Mouse (Mus musculus): Measurements from ENCODE around the gene Rarb. TPM values are rescaled to one million over a fixed set of nuclear protein-coding genes. Genes with fewer than 3 reads are reported as not detected.

The Rarb gene
- total and polyA plus RNA-seq, 2 experiments from 2014 or later, result 4.4 to 16.7 TPM

- TF ChIP-seq CTCF (IDR thresholded peaks at IDR 0.05), result no peak
Measured at GRCm38 (mm10) chr14:16544995-16545394, 274.0 kb downstream of the Rarb start.

GRCm38 (mm10) chr14:16541641-16542040 lies 277.3 kb downstream of the Rarb start:
- DNase-seq (ENCODE audit: low spot score), result no peak
- H3K27ac ChIP-seq (ENCODE audit: low read depth, low read length), result no peak overlapping the region
- H3K4me3 ChIP-seq (ENCODE audit: low read depth, low read length), result no peak overlapping the region
- H3K27me3 ChIP-seq (ENCODE audit: insufficient read depth, low read length), result no peaks in the 10 kb centered on the region
- 76% methylated on average over 1 of the region's 1 CpGs for WGBS
- H3K36me3 ChIP-seq (ENCODE audit: insufficient read depth, low read length), result no peaks in the 10 kb centered on the region
- ATAC-seq (ENCODE audit: low FRiP score), result no peak
- H3K4me1 ChIP-seq (ENCODE audit: insufficient read depth, low read length), result no peaks in the 10 kb centered on the region
- no peaks in the 10 kb centered on the region for H3K9me3 ChIP-seq (ENCODE audit: low read length)
- TF ChIP-seq CTCF (IDR thresholded peaks at IDR 0.05), result no peak
- H3K4me2 ChIP-seq (ENCODE audit: low read depth, low read length, poor library complexity, severe bottlenecking), result no peak overlapping the region
- no peak overlapping the region for H3K9ac ChIP-seq (replicated peaks; ENCODE audit: low read length, poor library complexity, severe bottlenecking)

More at GRCm38 (mm10) chr14:16544995-16545394, 274.0 kb downstream of the Rarb start:
- Histone ChIP-seq H3K36me3 (ENCODE audit: insufficient read depth, low read length) (no peaks in the 10 kb centered on the region), H3K4me1 (ENCODE audit: insufficient read depth, low read length) (no peaks in the 10 kb centered on the region), H3K27ac (ENCODE audit: low read depth, low read length) (no peak overlapping the region), H3K27me3 (ENCODE audit: insufficient read depth, low read length) (no peaks in the 10 kb centered on the region), H3K9ac (replicated peaks; ENCODE audit: low read length, poor library complexity, severe bottlenecking) (no peak overlapping the region), H3K4me3 (ENCODE audit: low read depth, low read length) (no peak overlapping the region), H3K9me3 (ENCODE audit: low read length) (no peaks in the 10 kb centered on the region), H3K4me2 (ENCODE audit: low read depth, low read length, poor library complexity, severe bottlenecking) (no peak overlapping the region)
- no peak for ATAC-seq (ENCODE audit: low FRiP score)
- WGBS, result 66% methylated on average over 2 of the region's 2 CpGs
- DNase-seq (ENCODE audit: low spot score), result no peak

GRCm38 (mm10) chr14:16537433-16537832 lies 281.5 kb downstream of the Rarb start:
- Histone ChIP-seq H3K9ac (replicated peaks; ENCODE audit: low read length, poor library complexity, severe bottlenecking) (no peak overlapping the region), H3K27ac (ENCODE audit: low read depth, low read length) (no peak overlapping the region), H3K36me3 (ENCODE audit: insufficient read depth, low read length) (no peaks in the 10 kb centered on the region), H3K9me3 (ENCODE audit: low read length) (no peaks in the 10 kb centered on the region), H3K4me3 (ENCODE audit: low read depth, low read length) (no peak overlapping the region), H3K4me2 (ENCODE audit: low read depth, low read length, poor library complexity, severe bottlenecking) (no peak overlapping the region), H3K4me1 (ENCODE audit: insufficient read depth, low read length) (no peaks in the 10 kb centered on the region), H3K27me3 (ENCODE audit: insufficient read depth, low read length) (no peaks in the 10 kb centered on the region)
- no peak for TF ChIP-seq CTCF (IDR thresholded peaks at IDR 0.05)
- ATAC-seq (ENCODE audit: low FRiP score) (no peak), DNase-seq (ENCODE audit: low spot score) (no peak)
- 51% methylated on average over 4 of the region's 4 CpGs for WGBS

- Histone ChIP-seq H3K4me1 (ENCODE audit: insufficient read depth, low read length) (no peaks in the 10 kb centered on the region), H3K9me3 (ENCODE audit: low read length) (no peaks in the 10 kb centered on the region), H3K9ac (replicated peaks; ENCODE audit: low read length, poor library complexity, severe bottlenecking) (no peak overlapping the region), H3K27me3 (ENCODE audit: insufficient read depth, low read length) (no peaks in the 10 kb centered on the region), H3K36me3 (ENCODE audit: insufficient read depth, low read length) (no peaks in the 10 kb centered on the region), H3K4me3 (ENCODE audit: low read depth, low read length) (no peak overlapping the region), H3K27ac (ENCODE audit: low read depth, low read length) (no peak overlapping the region), H3K4me2 (ENCODE audit: low read depth, low read length, poor library complexity, severe bottlenecking) (no peak overlapping the region)
- ATAC-seq (ENCODE audit: low FRiP score) (no peak), DNase-seq (ENCODE audit: low spot score) (peak; percentile 17)
- WGBS, result 75% methylated on average over 2 of the region's 2 CpGs
- no peak for TF ChIP-seq CTCF (IDR thresholded peaks at IDR 0.05)
Measured at GRCm38 (mm10) chr14:16528631-16529030, 290.3 kb downstream of the Rarb start.

GRCm38 (mm10) chr14:16526120-16526519 lies 292.8 kb downstream of the Rarb start:
- no peak overlapping the region for H3K9ac ChIP-seq (replicated peaks; ENCODE audit: low read length, poor library complexity, severe bottlenecking)
- no peaks in the 10 kb centered on the region for H3K27me3 ChIP-seq (ENCODE audit: insufficient read depth, low read length)
- no peak overlapping the region for H3K27ac ChIP-seq (ENCODE audit: low read depth, low read length)
- no peaks in the 10 kb centered on the region for H3K4me1 ChIP-seq (ENCODE audit: insufficient read depth, low read length)
- H3K4me2 ChIP-seq (ENCODE audit: low read depth, low read length, poor library complexity, severe bottlenecking), result no peak overlapping the region
- DNase-seq (ENCODE audit: low spot score) (no peak), ATAC-seq (ENCODE audit: low FRiP score) (no peak)
- no peaks in the 10 kb centered on the region for H3K36me3 ChIP-seq (ENCODE audit: insufficient read depth, low read length)
- no peaks in the 10 kb centered on the region for H3K9me3 ChIP-seq (ENCODE audit: low read length)
- H3K4me3 ChIP-seq (ENCODE audit: low read depth, low read length), result no peak overlapping the region
- WGBS, result 87% methylated on average over 3 of the region's 3 CpGs
- TF ChIP-seq CTCF (IDR thresholded peaks at IDR 0.05), result no peak

- no peak for ATAC-seq (ENCODE audit: low FRiP score)
Measured at GRCm38 (mm10) chr14:16525137-16525924, 293.6 kb downstream of the Rarb start.

More at GRCm38 (mm10) chr14:16525137-16525924, 293.6 kb downstream of the Rarb start:
- H3K4me3 ChIP-seq (ENCODE audit: low read depth, low read length), result no peak overlapping the region
- no peak overlapping the region for H3K9ac ChIP-seq (replicated peaks; ENCODE audit: low read length, poor library complexity, severe bottlenecking)
- DNase-seq (ENCODE audit: low spot score), result no peak
- no peaks in the 10 kb centered on the region for H3K9me3 ChIP-seq (ENCODE audit: low read length)
- no peak overlapping the region for H3K4me2 ChIP-seq (ENCODE audit: low read depth, low read length, poor library complexity, severe bottlenecking)
- no peak overlapping the region for H3K27ac ChIP-seq (ENCODE audit: low read depth, low read length)
- H3K27me3 ChIP-seq (ENCODE audit: insufficient read depth, low read length), result no peaks in the 10 kb centered on the region
- 76% methylated on average over 5 of the region's 5 CpGs for WGBS
- H3K4me1 ChIP-seq (ENCODE audit: insufficient read depth, low read length), result no peaks in the 10 kb centered on the region
- H3K36me3 ChIP-seq (ENCODE audit: insufficient read depth, low read length), result no peaks in the 10 kb centered on the region
- TF ChIP-seq CTCF (IDR thresholded peaks at IDR 0.05), result no peak

Data from midbrain, postnatal 0 days (tissue).